Mouse (Mus musculus) embryonic facial prominence, embryonic 11.5 days (tissue): Measurements from ENCODE around the gene Negr1. TPM values are rescaled to one million over a fixed set of nuclear protein-coding genes. Genes with fewer than 3 reads are reported as not detected.

Experiments used
- ATAC-seq: fragments of 200-750 bp; cut with Nextera tagmentation; replicated peaks from 2 replicates; pipeline ENCODE4 v1.8.0; 2017; ENCODE audit warnings: low read depth; ENCODE audit not compliant: insufficient number of reproducible peaks, low FRiP score, low TSS enrichment
- DNase-seq: peaks from one replicate; pipeline ENCODE4 v3.0.0-alpha.2; 2015; ENCODE audit warnings: low spot score
- H3K27ac ChIP-seq: fragments of 300-500 bp; sonication (generic); replicated peaks from 2 replicates; pipeline ENCODE4 v1.5.1; 2014; ENCODE audit warnings: mild to moderate bottlenecking, low read depth, low read length, control low read depth
- H3K27me3 ChIP-seq: fragments of 300-500 bp; sonication (generic); 2 replicates; pipeline ENCODE4 v1.6.1; 2014; ENCODE audit warnings: mild to moderate bottlenecking, low read length, moderate library complexity, mixed read lengths; ENCODE audit not compliant: control insufficient read depth, insufficient read depth
- H3K36me3 ChIP-seq: fragments of 300-500 bp; sonication (generic); replicated peaks from 2 replicates; pipeline ENCODE4 v1.6.1; 2014; ENCODE audit warnings: low read depth, mild to moderate bottlenecking, low read length, moderate library complexity, mixed read lengths; ENCODE audit not compliant: control insufficient read depth, insufficient read depth
- H3K4me1 ChIP-seq: fragments of 300-500 bp; sonication (generic); 2 replicates; pipeline ENCODE4 v1.6.1; 2014; ENCODE audit warnings: low read length, mixed read lengths; ENCODE audit not compliant: control insufficient read depth, insufficient read depth
- H3K4me2 ChIP-seq: fragments of 300-500 bp; sonication (generic); 2 replicates; pipeline ENCODE4 v1.6.1; 2014; ENCODE audit warnings: low read depth, mild to moderate bottlenecking, control low read depth, low read length, moderate library complexity
- H3K4me3 ChIP-seq: fragments of 300-500 bp; sonication (generic); 2 replicates; pipeline ENCODE4 v1.5.1; 2014; ENCODE audit warnings: low read depth, low read length, control low read depth
- H3K9ac ChIP-seq: fragments of 300-500 bp; sonication (generic); replicated peaks from 2 replicates; pipeline ENCODE4 v1.6.1; 2014; ENCODE audit warnings: mild to moderate bottlenecking, control low read depth, low read length
- H3K9me3 ChIP-seq: fragments of 300-500 bp; sonication (generic); replicated peaks from 2 replicates; pipeline ENCODE4 v1.6.1; 2016; ENCODE audit warnings: mild to moderate bottlenecking, low read length, inconsistent platforms, mixed read lengths; ENCODE audit not compliant: control insufficient read depth
- WGBS: fragments of 180-500 bp; shearing (Covaris S2); extraction: QIAGEN DNeasy Blood & Tissue Kit; methylation state at CpG from one replicate; pipeline ENCODE4 v1.1.7; 2014; 5-methylcytosine and 5-hydroxymethylcytosine counted together
- polyA plus RNA-seq: library from polyadenylated mRNA; unstranded; fragments of >200 nt; fragmentation: Nextera tagmentation; extraction: Ambion mirVana; gene quantifications from 2 replicates; pipeline ENCODE4 v1.2.1, GENCODE M21; 2014

Gene Negr1
- polyA plus RNA-seq, 1 experiment from 2014 or later, result 3.4 TPM

DNA sequence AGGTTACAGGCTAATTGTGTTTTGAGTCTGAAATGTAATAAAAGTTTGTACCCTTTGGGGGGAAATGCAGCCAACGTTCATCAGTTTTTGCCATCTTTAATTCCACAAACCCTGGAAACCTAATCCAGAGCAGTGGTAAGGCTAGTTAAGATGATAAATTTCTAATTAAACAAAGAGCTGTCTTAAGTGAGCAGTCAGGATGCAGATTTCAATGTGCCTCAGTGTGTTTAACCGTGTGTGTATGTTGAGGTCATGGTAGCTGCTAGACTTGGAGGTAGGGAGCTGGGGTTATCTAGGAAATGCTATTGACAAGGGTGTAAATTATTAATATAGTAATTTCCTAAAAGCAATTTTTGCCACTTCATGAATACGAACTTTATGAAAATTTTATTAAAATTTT is 185.9 kb downstream of the Negr1 start:
- Histone ChIP-seq H3K4me1 (no peaks in the 10 kb centered on the region), H3K9ac (no peak overlapping the region), H3K4me2 (no peak overlapping the region), H3K27me3 (no peaks in the 10 kb centered on the region), H3K36me3 (no peaks in the 10 kb centered on the region), H3K27ac (no peak overlapping the region), H3K9me3 (no peaks in the 10 kb centered on the region), H3K4me3 (no peak overlapping the region)
- DNase-seq (no peak), ATAC-seq (no peak)
- 72% methylated on average over 3 of the region's 3 CpGs for WGBS

DNA sequence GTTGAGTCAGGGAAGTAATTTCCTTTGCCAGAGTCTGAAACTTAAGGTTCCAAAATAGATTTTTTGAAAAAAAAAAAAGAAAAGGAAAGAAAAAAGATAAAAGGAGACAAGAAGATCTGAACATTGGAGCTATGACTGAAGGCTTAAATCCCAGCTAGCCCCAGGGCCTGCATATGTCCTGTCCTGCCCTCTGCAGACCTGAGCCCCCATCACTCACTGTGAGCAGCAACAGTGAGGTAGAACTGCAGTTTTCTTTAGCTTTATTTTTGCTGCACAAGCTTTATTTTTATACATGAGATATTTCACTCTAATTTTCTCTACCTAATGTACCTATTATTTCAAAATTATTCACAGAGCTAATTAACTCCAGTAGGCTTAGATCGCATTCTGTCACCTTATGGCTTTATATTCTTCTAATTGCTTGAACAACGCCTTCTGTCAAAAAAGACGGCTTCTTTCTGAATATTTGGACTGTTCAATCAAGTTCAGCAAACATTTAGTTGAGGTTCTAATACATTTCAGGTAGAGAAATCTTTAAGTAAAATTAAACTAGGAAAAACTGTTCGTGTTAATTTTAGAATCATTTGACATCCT is 192.3 kb downstream of the Negr1 start:
- Histone ChIP-seq H3K4me1 (no peaks in the 10 kb centered on the region), H3K36me3 (no peaks in the 10 kb centered on the region), H3K4me3 (no peak overlapping the region), H3K27ac (no peak overlapping the region), H3K9ac (no peak overlapping the region), H3K9me3 (no peaks in the 10 kb centered on the region), H3K4me2 (no peak overlapping the region), H3K27me3 (no peaks in the 10 kb centered on the region)
- 36% methylated on average over 4 of the region's 4 CpGs for WGBS
- ATAC-seq (no peak), DNase-seq (no peak)

DNA sequence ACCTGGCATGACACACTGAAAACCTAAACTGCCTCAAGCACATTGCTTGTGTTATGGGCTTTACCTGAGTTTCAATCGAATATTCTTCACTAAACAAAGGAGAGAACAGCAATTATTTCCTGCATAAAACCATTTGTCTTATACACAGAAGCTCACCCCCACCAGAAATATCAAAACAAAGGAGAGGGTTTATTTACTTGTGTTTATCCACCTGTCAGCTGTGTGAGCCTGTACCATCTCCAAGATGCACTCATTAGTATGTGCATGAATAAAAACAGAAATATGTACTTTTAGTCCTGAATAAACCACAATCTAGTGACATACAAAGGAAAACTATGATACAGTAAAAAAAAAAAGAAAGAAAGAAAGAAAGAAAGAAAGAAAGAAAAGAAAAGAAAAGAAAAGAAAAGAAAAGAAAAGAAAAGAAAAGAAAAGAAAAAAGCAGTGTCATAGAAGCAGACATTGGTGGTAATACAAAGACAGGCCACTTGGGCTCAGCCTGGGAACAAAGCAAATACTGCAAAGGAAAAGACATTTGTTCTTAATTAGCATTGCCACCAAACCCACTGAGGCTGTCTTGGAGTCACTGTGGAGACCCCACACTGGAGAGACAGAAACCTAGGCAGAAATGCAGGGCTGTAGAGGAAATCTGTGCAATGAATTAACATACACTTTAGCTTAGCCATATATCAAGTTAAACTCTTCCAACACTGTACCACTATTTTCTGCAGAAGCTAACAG is 193.4 kb downstream of the Negr1 start:
- no peaks in the 10 kb centered on the region for H3K4me1 ChIP-seq
- H3K27me3 ChIP-seq, result no peaks in the 10 kb centered on the region
- ATAC-seq (peak; percentile 66; the same call in 1 of the 2 replicates), DNase-seq (peak; percentile 67)
- H3K4me3 ChIP-seq, result no peak overlapping the region
- WGBS, result 68% methylated on average over 1 of the region's 1 CpGs
- no peaks in the 10 kb centered on the region for H3K9me3 ChIP-seq
- no peak overlapping the region for H3K4me2 ChIP-seq
- H3K9ac ChIP-seq, result no peak overlapping the region
- no peak overlapping the region for H3K27ac ChIP-seq
- no peaks in the 10 kb centered on the region for H3K36me3 ChIP-seq

DNA sequence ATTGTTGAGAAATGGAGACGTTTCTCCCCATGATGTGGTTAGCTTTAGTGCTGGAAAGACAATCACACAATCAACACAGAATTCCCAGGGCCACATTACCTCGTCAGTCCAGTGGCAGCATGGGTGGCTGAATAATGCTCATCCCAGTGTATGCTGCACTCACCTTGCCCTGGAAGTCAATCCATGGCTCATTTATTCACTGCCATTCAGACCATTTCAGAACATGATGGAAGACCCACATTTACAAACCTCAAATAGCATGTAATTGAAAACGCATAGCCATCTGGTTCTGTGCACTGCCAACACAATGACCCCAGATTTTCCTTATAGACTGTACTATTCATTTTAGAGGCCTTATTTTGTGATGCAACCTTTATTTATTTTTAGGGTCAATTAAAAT is 203.4 kb downstream of the Negr1 start:
- H3K4me2 ChIP-seq, result no peak overlapping the region
- H3K36me3 ChIP-seq, result no peaks in the 10 kb centered on the region
- H3K4me3 ChIP-seq, result no peak overlapping the region
- no peak overlapping the region for H3K27ac ChIP-seq
- DNase-seq (peak; percentile 11), ATAC-seq (no peak)
- H3K27me3 ChIP-seq, result no peaks in the 10 kb centered on the region
- no peak overlapping the region for H3K9ac ChIP-seq
- H3K9me3 ChIP-seq, result no peaks in the 10 kb centered on the region
- no peaks in the 10 kb centered on the region for H3K4me1 ChIP-seq
- 62% methylated on average over 3 of the region's 3 CpGs for WGBS

DNA sequence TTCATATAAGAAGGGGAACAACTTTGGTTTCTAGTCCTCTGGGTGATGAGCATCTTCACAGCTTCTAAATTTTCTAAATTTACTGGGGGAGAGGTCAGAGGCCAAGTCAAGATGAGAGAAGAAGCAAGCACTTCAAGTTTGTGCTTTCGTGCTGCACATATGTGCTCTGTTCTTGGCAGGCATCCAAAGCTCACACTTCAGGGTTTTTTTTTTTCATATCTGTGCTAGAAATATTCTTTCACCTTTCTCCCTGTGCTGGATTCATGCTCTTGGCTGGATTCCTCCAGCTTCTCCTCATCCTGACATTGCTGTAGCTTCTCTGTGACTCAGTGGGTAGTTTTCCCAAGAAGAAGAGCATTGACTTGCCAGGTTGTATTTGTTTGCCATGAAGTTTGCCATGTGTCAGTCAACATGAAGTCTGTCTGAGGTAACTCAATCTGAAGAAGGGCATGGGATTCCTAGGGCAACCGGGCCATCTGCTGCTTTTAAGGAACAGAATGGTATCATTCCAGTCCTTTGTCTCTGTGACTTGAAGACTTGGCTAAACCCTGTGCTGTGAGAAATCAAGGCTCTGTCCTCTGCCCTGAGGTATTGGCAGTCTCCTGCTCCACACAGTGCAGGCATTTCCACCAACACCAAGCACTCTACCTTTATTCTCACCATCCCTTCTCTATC is 204.7 kb downstream of the Negr1 start:
- Histone ChIP-seq H3K4me2 (no peak overlapping the region), H3K27ac (no peak overlapping the region), H3K9ac (no peak overlapping the region), H3K27me3 (no peaks in the 10 kb centered on the region), H3K9me3 (no peaks in the 10 kb centered on the region), H3K36me3 (no peaks in the 10 kb centered on the region), H3K4me3 (no peak overlapping the region), H3K4me1 (no peaks in the 10 kb centered on the region)
- DNase-seq (no peak), ATAC-seq (no peak)
- 60% methylated on average over 2 of the region's 2 CpGs for WGBS

DNA sequence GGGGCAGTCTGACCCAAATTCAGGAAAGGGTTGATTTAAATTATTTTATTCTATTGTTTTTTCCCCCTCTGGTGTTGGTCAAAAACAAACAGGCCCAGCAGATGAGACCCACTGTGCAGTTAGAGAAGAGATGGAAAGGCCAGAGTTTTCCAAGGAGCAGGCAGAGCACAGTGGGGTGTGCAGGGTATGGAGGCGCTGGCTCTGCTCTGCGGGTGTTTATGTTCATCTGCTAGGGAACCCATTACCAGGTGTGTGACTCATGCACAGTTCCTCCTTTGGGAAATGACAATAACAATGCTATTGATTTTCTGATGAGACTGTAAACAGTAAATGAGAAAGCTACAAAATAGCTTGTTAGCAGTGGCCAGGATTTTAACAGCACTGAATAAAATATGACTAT is 210.0 kb downstream of the Negr1 start:
- no peaks in the 10 kb centered on the region for H3K4me1 ChIP-seq
- DNase-seq, result no peak
- WGBS, result 85% methylated on average over 2 of the region's 2 CpGs
- no peaks in the 10 kb centered on the region for H3K36me3 ChIP-seq
- no peak overlapping the region for H3K4me2 ChIP-seq
- H3K9ac ChIP-seq, result no peak overlapping the region
- H3K4me3 ChIP-seq, result no peak overlapping the region
- no peak for ATAC-seq
- no peaks in the 10 kb centered on the region for H3K9me3 ChIP-seq
- H3K27ac ChIP-seq, result no peak overlapping the region
- H3K27me3 ChIP-seq, result no peaks in the 10 kb centered on the region

DNA sequence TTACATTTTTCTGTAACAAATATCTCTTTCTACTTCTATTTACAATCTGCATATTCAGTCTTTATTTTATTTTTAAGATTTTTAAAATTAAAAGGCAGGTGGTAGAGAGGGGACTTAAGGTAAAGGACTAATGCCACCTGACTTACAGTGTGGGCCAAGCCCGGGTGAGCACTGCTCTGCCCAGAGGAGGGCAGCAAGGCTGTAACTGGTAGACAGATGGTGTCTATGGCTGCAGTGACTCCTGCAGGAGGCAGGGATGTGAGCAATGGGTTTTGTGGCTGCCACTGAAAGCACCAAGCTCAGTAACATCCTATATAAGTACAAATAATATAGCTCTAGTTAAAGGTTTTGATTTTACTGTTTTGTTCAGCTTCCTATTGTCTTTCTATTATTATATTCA is 210.5 kb downstream of the Negr1 start:
- 68% methylated on average over 1 of the region's 1 CpGs for WGBS
- Histone ChIP-seq H3K27ac (no peak overlapping the region), H3K27me3 (no peaks in the 10 kb centered on the region)

DNA sequence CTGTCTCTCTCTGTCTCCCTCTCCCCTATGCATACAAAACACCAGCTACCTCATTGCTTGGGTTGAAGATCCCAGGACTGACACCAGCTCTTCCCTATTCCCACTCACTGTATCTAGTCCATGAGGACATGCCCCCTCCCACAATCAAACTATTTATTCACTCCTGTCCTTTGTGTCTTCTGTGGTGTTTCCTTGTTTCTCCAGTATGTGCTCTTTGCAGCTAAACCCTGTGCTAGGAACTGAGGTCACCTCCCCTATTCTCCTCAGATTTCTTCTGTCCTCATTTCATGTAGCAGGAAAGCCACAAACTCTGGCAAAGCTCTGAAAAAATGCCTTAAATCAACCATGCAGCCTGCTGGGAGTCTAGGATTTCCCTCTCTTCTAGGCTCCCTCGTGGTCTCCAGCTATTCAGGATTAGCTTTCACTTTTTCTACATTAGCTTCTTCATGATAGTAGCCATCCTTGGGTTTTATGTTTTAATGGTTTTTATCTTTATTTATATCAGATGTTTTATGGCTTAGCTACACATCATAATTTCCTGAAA is 222.8 kb downstream of the Negr1 start:
- H3K27me3 ChIP-seq, result no peaks in the 10 kb centered on the region
- no peaks in the 10 kb centered on the region for H3K9me3 ChIP-seq
- 45% methylated on average over 1 of the region's 1 CpGs for WGBS
- no peak overlapping the region for H3K9ac ChIP-seq
- no peaks in the 10 kb centered on the region for H3K4me1 ChIP-seq
- ATAC-seq (no peak; the same call in 1 of the 2 replicates), DNase-seq (peak; percentile 26)
- H3K27ac ChIP-seq, result no peak overlapping the region
- no peaks in the 10 kb centered on the region for H3K36me3 ChIP-seq
- H3K4me2 ChIP-seq, result no peak overlapping the region
- no peak overlapping the region for H3K4me3 ChIP-seq

More for the DNA sequence above, 210.5 kb downstream of the Negr1 start:
- no peak overlapping the region for H3K4me2 ChIP-seq
- ATAC-seq (peak; percentile 55; the same call in 1 of the 2 replicates), DNase-seq (no peak)
- no peaks in the 10 kb centered on the region for H3K4me1 ChIP-seq
- H3K9ac ChIP-seq, result no peak overlapping the region
- no peaks in the 10 kb centered on the region for H3K36me3 ChIP-seq
- no peaks in the 10 kb centered on the region for H3K9me3 ChIP-seq
- no peak overlapping the region for H3K4me3 ChIP-seq
